Mouse (Mus musculus) T-helper 1 cell (primary cell): ENCODE data around the gene Slc45a2.

Experiments
- in situ Hi-C: fragments of 300-600 bp; cut with MboI, MseI; formaldehyde crosslinking; loops from one replicate; pipeline ENCODE4 v1.15.1; 2025; ENCODE audit warnings: high pct_unique_total_duplicates

The Slc45a2 gene

DNA sequence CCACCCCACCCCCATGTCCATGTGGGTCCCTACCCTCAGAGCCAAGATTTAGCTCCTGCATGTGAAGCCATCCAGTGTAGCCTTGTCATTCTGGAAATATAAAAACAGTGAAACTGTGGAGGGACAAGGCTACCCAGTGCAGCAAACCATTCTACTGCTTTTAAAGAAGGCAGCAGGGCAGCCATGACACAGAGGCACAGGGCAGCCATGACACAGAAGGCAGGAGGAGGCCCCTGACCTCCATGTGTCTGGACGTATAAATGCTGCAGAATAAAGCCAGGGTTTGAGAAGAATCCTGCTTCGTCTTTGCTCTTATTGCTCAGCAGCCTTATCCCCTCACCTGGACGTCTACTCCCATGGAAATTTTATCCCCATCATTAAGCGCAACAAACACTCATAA, 3.3 kb downstream of the Slc45a2 start:
- in situ Hi-C loops: loop anchor here (10.0 kb wide), 1 partner anchor 1799 kb away; no protein-coding TSS in a partner anchor

DNA sequence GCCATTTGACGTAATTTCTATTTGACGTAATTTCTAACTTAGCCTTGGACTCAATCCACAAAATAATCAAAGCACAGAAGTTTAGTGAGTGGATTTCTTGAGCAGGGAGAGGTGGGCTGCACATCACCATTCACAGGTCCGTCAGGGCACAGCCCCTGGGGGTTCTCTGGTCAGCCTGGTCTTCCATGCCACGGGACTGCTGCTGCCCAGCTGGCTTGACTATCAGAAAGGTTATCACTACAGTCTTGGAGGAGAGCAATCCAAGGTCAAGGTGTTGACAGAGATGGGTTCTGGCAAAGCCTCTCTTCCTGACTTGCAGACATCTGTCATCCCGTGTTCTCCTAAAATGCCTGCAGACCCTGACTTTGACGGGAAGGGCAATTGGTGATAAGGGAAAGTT, 4.1 kb downstream of the Slc45a2 start:
- in situ Hi-C loops: loop anchor here (10.0 kb wide), 1 partner anchor 1800 kb away; no protein-coding TSS in a partner anchor

DNA sequence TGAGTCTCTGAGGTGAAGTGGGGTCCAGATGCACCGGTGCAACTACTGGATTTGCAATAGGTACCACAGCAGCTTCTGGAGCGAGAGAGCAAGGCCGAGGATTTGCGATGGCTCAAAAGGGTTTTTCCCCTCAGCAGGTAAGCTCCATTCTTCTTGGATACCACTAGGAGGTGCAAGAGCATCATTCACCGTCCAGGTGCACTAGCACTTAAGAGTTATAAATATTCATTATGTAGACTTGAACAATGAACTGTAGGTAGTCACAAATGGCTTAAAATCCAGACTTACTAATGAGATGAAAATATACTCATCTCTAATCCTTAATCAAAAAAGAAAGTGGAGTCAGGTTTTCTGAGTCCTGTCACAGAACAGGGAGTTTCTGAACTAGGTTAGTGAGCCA, 8.2 kb downstream of the Slc45a2 start:
- in situ Hi-C loops: loop anchor here (10.0 kb wide), 1 partner anchor 1804 kb away; no protein-coding TSS in a partner anchor

DNA sequence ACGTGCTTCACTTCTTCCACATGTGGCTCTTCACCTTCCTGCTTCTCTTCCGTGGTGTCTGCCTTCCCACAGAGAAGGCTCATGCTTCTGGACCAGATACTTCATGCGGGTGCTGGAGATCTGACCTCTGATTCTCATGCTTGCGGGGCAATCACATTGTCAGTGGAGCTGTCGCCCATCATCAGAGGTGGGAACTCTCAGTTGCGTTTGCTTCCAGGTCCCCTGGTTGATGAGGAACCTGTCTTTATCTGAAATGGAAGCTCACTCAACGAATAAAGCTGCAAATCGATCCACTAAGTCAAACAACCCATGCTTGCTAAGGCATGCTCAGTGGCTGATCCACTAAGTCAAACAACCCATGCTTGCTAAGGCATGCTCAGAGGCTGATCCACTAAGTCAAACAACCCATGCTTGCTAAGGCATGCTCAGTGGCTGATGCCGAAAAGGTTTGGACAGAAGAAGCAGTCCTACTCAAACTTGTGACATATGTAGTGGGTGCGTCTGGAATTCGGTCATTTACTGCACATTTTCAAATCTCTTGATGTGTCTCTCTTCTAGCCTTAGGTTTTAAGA, 10.5 kb downstream of the Slc45a2 start:
- in situ Hi-C loops: no loop called here

DNA sequence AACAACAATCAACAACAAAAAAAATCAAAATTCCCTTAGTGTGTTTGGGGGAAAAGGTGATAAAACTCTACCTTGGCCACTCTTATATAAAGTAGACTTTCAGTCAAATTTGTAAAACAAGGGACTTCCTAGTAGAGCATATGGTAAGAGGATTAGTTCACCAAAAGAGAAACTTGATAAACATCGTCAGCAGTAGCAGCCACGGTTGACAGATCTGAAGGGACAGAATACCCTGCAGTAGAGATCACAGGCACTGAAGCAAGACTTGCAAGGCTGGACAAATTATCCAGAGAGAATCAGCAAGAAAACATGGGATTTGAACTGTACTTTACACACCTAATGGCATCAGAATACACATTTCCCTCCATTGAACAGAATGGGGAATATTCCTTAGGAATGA, 14.4 kb downstream of the Slc45a2 start:
- in situ Hi-C loops: no loop called here

DNA sequence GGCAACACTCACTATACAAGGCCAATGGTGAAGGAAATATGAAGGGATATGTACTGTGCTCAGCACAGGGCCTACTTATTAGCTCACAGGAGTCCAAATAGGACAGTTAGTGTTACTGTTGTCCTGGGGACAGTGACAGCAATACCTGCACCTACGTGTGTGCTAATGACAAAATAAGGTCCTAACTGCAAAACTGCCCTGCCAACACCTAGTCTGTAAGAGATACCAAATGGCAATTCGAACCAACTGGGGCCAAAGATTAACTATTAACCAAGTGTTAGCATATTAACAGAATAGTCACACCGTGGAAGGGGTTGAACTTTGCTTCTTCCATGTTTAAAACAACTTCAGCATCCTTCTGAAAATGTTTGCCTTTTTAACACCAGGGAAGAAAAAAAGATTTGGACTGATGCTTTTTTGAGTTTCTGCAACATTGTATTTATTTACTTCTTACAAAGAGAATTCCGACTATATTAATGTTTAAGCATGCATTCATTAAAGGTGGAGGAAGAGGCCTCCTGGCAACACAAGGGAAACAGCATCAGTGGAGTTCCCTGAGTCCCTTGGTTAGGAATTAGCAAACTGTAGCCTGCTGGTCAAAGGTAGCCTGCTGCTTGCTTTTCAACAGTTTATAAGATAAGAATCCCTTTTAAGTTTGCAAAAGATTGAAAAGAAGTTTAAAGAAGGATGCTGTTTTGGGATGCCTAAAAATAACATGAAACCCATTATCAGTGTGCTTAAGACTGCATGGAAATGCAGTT, 26.5 kb downstream of the Slc45a2 start:
- in situ Hi-C loops: loop anchor here (25.0 kb wide), 1 partner anchor 535 kb away; no protein-coding TSS in a partner anchor

DNA sequence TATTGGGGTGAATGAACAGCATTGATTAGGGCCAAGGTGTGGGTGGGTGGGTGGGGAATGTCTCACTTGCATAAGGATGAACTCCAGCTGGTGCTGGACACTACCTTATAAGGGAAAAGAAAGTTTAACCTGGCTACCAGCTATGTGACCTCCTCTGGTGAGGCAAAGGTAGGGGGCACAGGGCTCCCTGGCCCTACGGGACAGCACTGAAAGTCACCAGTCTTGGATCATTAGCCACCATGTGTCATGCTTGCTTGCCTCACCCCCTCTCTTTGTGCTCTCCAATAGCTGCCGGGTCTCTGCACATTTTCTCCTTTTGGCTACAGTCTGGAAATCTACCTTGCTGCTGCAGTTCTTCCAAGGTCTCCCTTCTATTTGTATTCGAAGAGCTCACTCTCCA, 29.7 kb downstream of the Slc45a2 start:
- in situ Hi-C loops: loop anchor here (25.0 kb wide), 1 partner anchor 532 kb away; no protein-coding TSS in a partner anchor

DNA sequence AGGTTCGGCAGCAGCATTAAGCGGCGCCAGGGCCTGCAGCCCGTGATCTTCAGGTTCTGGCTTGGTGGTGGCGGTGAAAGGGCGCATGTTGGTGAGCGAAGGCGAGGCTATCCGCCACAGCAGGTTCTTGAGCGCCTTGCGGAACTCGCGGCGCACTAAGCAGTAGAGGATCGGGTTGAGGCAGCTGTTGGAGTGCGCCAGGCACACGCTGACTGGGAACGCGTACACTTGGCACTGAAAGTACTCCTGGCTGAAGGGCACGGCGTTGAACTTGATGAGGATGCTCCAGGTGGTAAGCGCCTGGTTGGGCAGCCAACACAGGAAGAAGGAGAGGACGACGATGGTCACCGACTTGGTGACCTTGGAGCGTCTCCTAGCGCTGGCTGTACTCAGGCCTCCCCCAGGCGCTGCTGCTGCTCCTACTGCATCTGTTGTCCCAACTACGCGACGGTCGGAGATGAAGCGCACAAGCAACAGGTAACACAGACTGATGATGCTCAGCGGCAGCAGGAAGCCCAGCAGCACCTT, 35.5 kb downstream of the Slc45a2 start:
- in situ Hi-C loops: loop anchor here (5.0 to 25.0 kb wide), 2 partner anchors 291 to 526 kb away; no protein-coding TSS in a partner anchor

DNA sequence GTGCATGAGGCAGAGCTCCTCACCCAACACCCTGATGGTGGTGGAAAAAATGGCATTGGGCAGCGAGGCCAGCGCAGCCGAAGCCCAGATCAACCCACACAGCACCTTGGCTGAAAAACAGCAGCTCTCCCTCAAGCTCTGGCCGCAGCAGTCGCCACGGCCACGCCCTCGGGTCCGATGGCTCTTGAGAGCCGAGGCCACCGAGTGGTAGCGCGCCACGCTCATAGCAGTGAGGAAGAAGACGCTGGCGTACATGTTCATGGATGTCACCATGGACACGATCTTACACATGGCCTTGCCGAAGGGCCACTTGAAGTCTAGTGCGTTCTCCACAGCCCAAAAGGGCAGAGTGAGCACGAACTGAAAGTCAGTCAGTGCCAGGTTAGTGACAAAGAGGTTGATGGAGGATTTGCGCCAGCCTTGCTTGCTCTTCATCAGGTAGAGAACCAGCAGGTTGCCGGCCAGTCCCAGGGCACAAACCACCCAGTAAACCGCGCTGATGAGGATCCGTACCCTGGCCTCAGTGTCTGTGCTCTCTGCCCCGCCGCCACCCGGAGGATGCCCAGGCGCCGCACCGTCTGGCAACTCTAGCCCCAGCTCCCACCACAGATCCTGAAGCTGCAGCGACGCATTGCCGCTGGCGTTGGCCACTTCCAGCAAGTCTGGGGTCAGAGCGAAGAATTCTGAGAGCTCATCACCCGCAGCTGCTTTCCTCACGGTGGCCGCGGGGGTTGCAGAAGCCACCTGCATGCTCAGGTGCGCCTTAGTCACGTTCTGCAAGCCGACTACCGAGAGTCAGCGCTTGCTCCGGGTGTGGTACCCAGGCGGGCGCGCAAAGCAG, 36.2 kb downstream of the Slc45a2 start:
- in situ Hi-C loops: loop anchor here (5.0 to 25.0 kb wide), 2 partner anchors 291 to 526 kb away; no protein-coding TSS in a partner anchor

DNA sequence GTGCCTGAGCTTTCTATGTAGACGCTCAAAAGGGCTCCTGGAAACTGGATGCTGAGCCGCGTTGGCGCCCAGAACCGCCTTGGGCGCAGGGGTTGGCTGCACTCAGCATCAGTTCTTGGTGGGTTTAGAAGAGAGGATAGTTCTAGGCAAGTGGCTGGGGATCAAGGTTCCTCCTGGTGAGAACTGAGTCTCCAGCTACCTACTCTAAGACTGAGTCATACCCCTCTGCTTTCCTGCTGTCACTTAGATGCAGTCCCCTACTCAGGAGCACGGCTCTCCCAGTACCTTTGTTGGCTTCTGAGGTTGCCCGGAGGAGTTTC, 36.8 kb downstream of the Slc45a2 start:
- in situ Hi-C loops: loop anchor here (5.0 to 25.0 kb wide), 2 partner anchors 290 to 525 kb away; no protein-coding TSS in a partner anchor

DNA sequence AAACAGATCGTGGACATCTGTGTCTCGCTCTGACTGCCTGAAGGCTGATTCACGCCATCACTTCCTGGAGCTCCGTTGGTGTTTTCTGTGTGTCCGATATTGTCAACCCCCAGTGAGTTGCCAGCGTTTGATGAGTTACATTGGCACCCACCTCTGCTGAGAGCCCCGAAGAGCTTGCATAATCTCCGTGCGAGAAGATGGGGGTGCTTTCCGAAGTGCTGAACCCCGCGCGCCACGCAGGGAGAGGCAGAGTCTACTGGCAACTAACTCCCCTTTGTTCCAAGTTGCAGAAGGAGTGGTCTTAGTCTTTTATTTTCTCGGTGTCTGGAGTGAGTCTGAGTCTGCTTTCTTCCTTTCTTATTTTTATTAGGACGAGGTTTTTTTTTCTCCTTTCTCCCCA, 37.2 kb downstream of the Slc45a2 start, which contains the start of gene Rxfp3:
TSS of gene Rxfp3 (minus strand) at position 281 of the 400 bp plus-strand sequence.
- in situ Hi-C loops: loop anchor here (5.0 to 25.0 kb wide), 2 partner anchors 290 to 525 kb away; no protein-coding TSS in a partner anchor

DNA sequence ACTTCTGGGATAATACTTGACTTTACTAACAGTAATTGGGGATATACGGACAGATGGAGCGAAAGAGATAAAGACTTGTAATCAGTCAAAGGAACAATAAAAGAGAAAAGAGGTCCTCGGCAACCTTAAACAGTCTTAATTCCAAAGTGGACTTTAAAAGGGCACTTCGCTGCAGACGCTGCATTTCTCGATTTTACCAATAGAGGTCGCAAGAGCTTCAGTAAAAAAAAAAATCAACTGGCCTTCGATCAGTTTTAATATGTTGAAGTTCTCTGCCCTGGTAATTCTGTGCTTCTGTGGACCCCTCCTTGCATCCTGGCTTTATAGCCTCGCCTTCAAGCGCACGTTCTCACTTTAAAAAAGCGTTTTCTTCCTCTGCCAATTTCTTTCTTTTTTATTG, 38.0 kb downstream of the Slc45a2 start:
- in situ Hi-C loops: loop anchor here (5.0 to 25.0 kb wide), 2 partner anchors 289 to 524 kb away; no protein-coding TSS in a partner anchor

DNA sequence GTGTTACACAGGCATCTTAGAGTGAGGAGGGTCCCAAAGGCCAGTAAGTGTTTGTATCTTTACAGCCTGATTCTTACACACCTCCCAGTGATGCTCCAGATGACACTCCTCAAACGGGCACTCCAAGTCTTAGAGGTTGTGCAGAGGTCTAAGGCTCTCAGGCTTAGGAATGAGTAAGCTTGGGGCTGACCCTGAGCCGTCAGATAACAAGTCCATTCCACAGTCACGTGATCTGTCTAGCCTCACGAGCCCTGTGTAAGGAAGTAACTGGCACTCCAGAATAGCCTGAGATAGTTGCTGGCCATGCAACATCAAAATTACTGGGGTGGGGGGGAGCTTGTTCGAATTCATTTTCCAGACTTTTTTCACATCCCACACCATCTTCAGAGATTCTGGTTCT, 39.5 kb downstream of the Slc45a2 start:
- in situ Hi-C loops: loop anchor here (25.0 kb wide), 1 partner anchor 522 kb away; no protein-coding TSS in a partner anchor

DNA sequence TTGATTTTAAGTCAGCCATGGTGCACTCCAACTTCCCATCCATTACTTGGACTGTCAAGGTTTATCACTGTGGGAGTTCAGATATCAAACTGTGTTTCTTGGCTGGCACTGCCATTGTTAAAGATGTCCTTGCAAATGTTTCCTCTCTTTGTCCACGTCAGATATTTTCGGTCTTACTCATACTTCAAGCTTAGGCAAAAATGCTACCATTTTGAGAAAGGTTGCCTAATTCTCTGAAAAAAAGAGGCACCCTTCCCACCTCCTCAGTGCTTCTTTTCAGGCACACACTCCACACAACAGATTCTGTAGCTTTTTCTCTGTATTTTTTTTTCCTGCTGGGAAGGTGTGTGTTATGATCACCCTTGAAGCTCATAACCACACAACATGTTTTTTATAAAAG, 40.7 kb downstream of the Slc45a2 start:
- in situ Hi-C loops: loop anchor here (25.0 kb wide), 1 partner anchor 521 kb away; no protein-coding TSS in a partner anchor

DNA sequence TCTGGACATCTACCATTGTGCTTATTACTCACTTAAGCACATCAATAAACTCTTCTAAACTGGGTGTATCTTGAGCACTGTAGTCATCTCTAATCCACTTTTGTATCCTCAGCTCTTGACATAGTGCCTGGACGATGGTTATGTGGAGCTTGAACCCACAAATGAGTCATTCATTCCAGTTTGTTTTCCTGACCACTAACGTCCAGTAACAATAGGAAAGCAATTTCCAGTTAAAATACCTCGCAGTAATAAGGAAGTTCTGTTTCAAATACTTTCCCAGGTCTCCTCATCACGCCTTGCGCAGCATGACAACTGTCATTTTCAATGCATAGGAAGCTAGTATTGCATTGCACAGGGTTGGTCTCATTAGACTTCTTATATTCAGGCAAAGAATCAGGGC, 42.3 kb downstream of the Slc45a2 start:
- in situ Hi-C loops: loop anchor here (25.0 kb wide), 1 partner anchor 519 kb away; no protein-coding TSS in a partner anchor

DNA sequence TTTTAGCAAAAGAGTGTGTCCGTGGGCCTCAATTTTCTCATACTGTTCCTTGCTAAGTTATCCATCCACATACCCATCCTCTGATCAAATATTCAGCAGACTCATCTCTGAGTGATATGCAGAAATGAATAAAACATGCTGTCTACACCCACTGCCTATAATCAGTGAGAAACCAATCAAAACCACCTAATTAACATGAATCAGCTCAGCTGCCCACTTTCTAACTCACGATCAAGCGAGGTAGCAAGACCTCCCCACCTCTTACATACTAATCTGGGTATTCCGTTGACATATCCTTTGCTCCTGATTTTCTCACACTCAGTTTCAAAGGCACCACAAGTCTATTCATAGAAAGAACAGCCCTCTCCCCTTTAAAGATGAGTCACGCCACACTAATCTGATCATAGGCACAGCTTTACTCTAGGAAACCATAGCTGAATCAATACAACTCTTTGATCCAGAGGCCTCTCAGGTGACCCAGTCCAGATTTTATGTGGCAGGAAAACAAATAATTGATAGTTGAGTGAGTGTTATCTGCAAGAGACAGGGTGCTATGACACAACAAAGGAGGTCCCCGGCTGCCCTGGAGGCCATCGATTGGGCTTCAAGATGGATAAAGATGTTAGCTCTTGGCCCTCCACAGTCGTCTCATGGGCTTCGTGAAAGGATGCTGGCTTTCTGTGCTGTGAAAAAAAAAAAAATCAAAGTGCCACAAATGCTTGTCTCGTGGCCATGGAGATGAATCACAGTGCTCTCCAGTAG, 53.3 kb downstream of the Slc45a2 start:
- in situ Hi-C loops: no loop called here

DNA sequence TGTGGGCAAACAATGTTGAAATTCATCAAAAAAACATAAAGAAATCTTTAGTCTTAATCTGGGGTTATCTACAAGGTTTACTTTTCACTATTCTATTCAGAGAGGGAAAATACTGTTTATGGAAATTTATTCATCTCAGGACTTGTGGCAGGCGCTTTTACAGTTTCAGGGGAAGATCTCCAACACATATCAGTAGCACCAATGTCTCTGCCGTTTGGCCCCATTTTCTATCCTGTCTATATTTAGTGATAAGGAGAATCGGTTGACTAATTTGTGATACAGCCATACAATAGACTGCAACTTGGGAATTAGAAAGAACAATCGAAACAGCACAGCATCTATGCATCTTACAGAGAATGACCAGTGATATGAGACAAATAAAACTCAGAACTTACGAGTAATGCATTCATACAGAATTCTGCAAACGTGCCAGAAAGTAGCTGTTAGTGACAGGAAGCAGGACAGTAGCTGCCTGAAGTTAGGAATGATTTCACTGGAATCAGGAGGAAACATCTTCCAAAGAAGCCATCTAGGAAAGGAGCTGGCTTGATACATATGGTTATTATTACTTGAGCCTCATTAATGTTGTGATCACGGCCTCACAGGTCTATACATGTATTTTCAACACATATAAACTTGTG, 54.0 kb downstream of the Slc45a2 start:
- in situ Hi-C loops: no loop called here

DNA sequence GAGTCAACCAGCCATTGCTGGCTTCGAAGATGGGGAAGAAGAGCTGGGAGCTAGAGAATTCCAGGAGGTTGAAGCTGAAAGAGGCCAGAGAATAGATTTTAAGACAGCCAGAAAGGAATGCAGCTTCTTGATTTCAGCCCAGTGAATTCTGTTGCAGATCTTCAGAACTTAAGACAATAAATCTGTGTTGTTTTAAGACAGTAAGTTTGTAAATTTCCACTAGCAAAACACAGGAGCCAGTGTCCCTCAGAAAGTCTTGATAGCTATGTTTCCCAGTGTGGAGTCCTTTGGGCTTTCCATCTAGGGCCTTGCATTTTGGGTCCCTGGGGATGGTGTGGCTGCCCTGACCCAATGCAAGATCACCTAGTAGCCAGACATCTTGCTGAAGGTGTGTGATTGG, 62.4 kb downstream of the Slc45a2 start:
- in situ Hi-C loops: no loop called here

DNA sequence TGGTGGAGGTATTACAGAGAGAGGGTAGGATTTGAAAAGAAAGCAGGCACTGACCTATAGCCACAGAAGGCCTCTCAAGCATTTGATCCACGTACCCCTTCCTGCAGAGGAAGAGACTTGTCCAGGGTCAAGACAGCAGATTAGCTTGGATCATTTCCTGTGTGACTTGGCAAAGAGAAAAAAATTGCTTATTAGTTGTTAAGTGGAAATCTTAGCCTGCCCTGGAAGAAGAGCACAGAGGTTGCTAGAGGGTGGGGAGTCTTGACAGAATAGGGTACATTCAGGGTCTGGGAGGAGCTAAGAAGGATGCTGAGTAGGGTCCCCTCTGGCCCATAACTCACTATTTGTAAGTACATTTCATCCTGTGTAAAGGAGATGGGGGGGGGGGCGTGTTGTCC, 63.6 kb downstream of the Slc45a2 start:
- in situ Hi-C loops: no loop called here
